Mouse (Mus musculus): ENCODE measurements at regions not wholly inside any gene's neighbourhood (a gene's known extent, or its start where the extent isn't known, plus 50 kb on each side); places are given as distances from the start of the nearest gene placed in this dataset.

DNA sequence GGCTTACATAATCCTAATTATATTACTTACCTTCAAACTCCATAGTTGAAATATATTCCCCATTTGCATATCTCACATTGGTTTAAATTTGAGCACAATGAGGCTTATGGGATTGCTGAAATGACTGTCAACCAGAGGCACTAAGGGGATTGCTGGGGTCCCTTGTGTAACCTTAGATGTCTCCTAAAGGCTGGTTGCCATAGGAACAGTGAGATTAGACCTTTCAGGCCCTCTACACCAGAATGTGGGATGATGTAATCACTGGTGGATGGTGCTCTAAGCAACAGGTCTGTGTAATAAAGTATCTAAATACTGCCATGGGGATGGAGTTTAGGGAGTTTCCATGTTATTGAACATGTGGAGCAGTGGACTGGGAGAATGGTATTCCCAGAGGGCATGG lies 210.0 kb upstream of the Stac start:
- ATAC-seq (ENCODE audit: low FRiP score, low read depth) (no peak), DNase-seq (ENCODE audit: low spot score) (no peak)
- no peak for TF ChIP-seq POLR2A (IDR thresholded peaks at IDR 0.05; ENCODE audit: borderline replicate concordance, extremely low read depth, insufficient read depth, insufficient read length)
- Histone ChIP-seq H3K4me2 (replicated peaks; ENCODE audit: low read depth, low read length, severe bottlenecking) (no peak overlapping the region), H3K27me3 (ENCODE audit: control insufficient read depth, insufficient read depth, low read length) (no peaks in the 10 kb centered on the region), H3K27ac (replicated peaks; ENCODE audit: low read depth, low read length) (no peak overlapping the region), H3K4me3 (replicated peaks; ENCODE audit: low read length) (no peak overlapping the region), H3K36me3 (ENCODE audit: control insufficient read depth, insufficient read depth, low read length) (no peaks in the 10 kb centered on the region), H3K4me1 (ENCODE audit: control insufficient read depth, insufficient read depth, low read length) (no peaks in the 10 kb centered on the region), H3K9ac (ENCODE audit: low read depth, low read length, severe bottlenecking) (no peak overlapping the region), H3K9me3 (ENCODE audit: control insufficient read depth, low read length) (no peaks in the 10 kb centered on the region)

DNA sequence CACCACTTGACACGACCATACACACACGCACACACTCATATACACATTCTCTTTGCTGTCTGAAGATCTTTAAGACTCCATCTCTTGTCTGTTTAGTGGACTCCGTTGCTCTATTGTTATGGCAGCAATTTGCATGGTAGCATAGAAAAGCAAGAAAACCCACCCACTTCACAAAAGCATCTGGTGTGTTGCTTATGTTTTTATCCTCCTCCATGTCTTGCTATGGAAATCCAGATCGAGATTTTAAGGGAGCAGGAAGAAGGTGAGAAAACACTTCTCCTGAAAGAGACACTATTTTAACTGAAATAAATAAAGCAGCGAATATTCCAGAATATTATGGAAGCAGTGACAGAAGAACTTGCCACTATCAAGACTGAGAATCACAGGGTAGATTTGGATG lies 207.5 kb upstream of the Stac start:
- Histone ChIP-seq H3K27ac (replicated peaks; ENCODE audit: low read depth, low read length) (no peak overlapping the region), H3K4me2 (replicated peaks; ENCODE audit: low read depth, low read length, severe bottlenecking) (no peak overlapping the region), H3K9me3 (ENCODE audit: control insufficient read depth, low read length) (no peaks in the 10 kb centered on the region), H3K4me3 (replicated peaks; ENCODE audit: low read length) (no peak overlapping the region), H3K4me1 (ENCODE audit: control insufficient read depth, insufficient read depth, low read length) (no peaks in the 10 kb centered on the region), H3K36me3 (ENCODE audit: control insufficient read depth, insufficient read depth, low read length) (no peaks in the 10 kb centered on the region), H3K27me3 (ENCODE audit: control insufficient read depth, insufficient read depth, low read length) (no peaks in the 10 kb centered on the region), H3K9ac (ENCODE audit: low read depth, low read length, severe bottlenecking) (no peak overlapping the region)
- DNase-seq (ENCODE audit: low spot score) (no peak), ATAC-seq (ENCODE audit: low FRiP score, low read depth) (no peak)
- 86% methylated on average over 5 of the region's 5 CpGs for WGBS
- no peak for TF ChIP-seq POLR2A (IDR thresholded peaks at IDR 0.05; ENCODE audit: borderline replicate concordance, extremely low read depth, insufficient read depth, insufficient read length)

DNA sequence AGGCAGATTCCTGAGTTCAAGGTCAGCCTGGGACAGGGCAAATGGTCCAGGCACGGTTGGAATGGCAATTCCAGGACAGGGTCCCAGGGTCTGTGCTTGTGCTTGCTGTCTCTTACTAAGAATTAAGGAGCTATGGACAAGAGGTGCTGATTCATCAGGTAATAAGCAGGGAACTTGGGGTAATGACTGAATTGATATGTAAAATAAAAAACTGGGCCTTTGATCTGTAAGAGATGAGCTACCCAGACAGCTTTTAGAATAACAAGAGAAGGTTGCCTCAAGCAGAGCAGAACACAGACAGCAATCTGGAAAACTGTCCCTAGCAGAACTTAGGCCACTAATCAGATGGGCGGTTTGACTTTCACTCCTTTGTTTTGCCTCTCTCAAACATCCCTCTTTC lies 189.6 kb upstream of the Stac start:
- Histone ChIP-seq H3K27ac (replicated peaks; ENCODE audit: low read depth, low read length) (no peak overlapping the region), H3K9me3 (ENCODE audit: control insufficient read depth, low read length) (no peaks in the 10 kb centered on the region), H3K9ac (ENCODE audit: low read depth, low read length, severe bottlenecking) (no peak overlapping the region), H3K4me2 (replicated peaks; ENCODE audit: low read depth, low read length, severe bottlenecking) (no peak overlapping the region), H3K4me1 (ENCODE audit: control insufficient read depth, insufficient read depth, low read length) (no peaks in the 10 kb centered on the region), H3K4me3 (replicated peaks; ENCODE audit: low read length) (no peak overlapping the region), H3K36me3 (ENCODE audit: control insufficient read depth, insufficient read depth, low read length) (no peaks in the 10 kb centered on the region), H3K27me3 (ENCODE audit: control insufficient read depth, insufficient read depth, low read length) (no peaks in the 10 kb centered on the region)
- WGBS = 57% methylated on average over 2 of the region's 2 CpGs
- no peak for TF ChIP-seq POLR2A (IDR thresholded peaks at IDR 0.05; ENCODE audit: borderline replicate concordance, extremely low read depth, insufficient read depth, insufficient read length)
- DNase-seq (ENCODE audit: low spot score) (no peak), ATAC-seq (ENCODE audit: low FRiP score, low read depth) (no peak)

DNA sequence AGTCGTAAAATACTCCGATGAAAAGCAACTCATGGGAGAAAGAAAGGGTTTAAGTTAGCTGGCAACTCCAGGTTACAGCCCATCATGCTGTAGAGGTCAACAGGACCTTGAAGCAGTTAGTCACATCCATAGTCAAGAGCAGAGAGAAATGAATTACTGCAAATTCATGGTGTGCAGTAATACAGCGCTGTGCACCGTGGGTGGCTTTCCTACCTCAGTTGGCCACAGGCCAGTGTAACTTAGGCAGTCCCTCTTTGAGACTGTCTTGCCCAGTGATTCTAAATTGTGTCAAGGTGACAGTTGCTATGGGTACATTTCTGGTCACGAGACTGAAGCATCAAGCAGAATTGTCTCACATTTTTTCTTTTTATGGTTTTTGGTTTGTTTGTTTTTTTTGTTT lies 186.7 kb upstream of the Stac start:
- Histone ChIP-seq H3K4me1 (ENCODE audit: control insufficient read depth, insufficient read depth, low read length) (no peaks in the 10 kb centered on the region), H3K4me2 (replicated peaks; ENCODE audit: low read depth, low read length, severe bottlenecking) (no peak overlapping the region), H3K36me3 (ENCODE audit: control insufficient read depth, insufficient read depth, low read length) (no peaks in the 10 kb centered on the region), H3K27me3 (ENCODE audit: control insufficient read depth, insufficient read depth, low read length) (no peaks in the 10 kb centered on the region), H3K4me3 (replicated peaks; ENCODE audit: low read length) (no peak overlapping the region), H3K27ac (replicated peaks; ENCODE audit: low read depth, low read length) (no peak overlapping the region), H3K9ac (ENCODE audit: low read depth, low read length, severe bottlenecking) (no peak overlapping the region), H3K9me3 (ENCODE audit: control insufficient read depth, low read length) (no peaks in the 10 kb centered on the region)
- DNase-seq (ENCODE audit: low spot score) = no peak
- WGBS = 74% methylated on average over 5 of the region's 5 CpGs
- ATAC-seq (ENCODE audit: low FRiP score, low read depth) = no peak
- no peak for TF ChIP-seq POLR2A (IDR thresholded peaks at IDR 0.05; ENCODE audit: borderline replicate concordance, extremely low read depth, insufficient read depth, insufficient read length)

DNA sequence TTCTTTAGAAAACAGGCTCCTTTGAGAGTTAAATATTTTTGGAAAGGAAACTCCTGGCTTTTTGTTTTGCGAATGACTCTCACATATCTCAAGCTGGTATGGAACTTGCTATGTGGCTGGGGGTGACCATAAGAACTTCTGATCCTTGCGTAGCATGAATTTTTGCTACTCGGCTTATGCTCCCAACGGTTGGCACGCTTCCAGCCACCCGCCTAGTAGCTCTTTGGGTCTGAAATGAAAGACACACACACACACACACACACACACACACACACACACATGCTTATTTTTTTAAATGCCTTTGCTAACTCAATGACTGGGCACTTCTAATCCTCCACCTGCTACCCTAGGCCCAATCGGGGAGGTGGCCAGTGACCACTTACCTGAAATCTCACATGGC lies 180.3 kb upstream of the Stac start:
- no peak for TF ChIP-seq POLR2A (IDR thresholded peaks at IDR 0.05; ENCODE audit: borderline replicate concordance, extremely low read depth, insufficient read depth, insufficient read length)
- no peaks in the 10 kb centered on the region for H3K4me1 ChIP-seq (ENCODE audit: control insufficient read depth, insufficient read depth, low read length)
- H3K36me3 ChIP-seq (ENCODE audit: control insufficient read depth, insufficient read depth, low read length) = no peaks in the 10 kb centered on the region
- H3K27ac ChIP-seq (replicated peaks; ENCODE audit: low read depth, low read length) = no peak overlapping the region
- H3K9me3 ChIP-seq (ENCODE audit: control insufficient read depth, low read length) = no peaks in the 10 kb centered on the region
- DNase-seq (ENCODE audit: low spot score) (no peak), ATAC-seq (ENCODE audit: low FRiP score, low read depth) (no peak)
- H3K9ac ChIP-seq (ENCODE audit: low read depth, low read length, severe bottlenecking) = no peak overlapping the region
- no peak overlapping the region for H3K4me3 ChIP-seq (replicated peaks; ENCODE audit: low read length)
- no peak overlapping the region for H3K4me2 ChIP-seq (replicated peaks; ENCODE audit: low read depth, low read length, severe bottlenecking)
- WGBS = 72% methylated on average over 7 of the region's 7 CpGs
- H3K27me3 ChIP-seq (ENCODE audit: control insufficient read depth, insufficient read depth, low read length) = no peaks in the 10 kb centered on the region

DNA sequence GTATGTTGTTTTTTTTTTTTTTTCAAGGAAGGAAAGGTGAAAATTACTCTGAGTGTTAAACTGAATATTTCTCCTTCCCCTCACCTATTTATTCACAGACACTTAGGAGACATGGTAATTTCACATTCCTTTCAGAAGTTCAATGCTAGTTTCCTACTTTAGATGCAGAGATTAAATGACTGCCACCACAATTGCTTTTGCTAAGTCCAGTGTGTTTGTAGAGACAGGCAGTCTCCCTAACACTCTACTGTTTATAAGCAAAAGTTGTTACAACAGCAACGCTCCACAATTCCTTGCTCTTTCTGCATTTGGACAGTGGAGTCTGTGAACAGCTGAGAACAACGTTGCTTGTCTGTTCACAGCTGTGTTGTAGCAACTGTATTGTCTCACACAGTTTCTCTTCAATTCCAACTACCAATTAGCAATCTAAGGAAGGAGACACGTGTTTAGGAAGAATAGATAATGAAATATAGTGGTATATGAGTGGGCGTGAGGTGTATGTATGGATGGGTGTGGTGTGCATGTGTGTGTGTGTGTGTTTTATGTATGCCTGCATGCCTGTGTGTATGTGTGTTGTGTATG lies 179.7 kb upstream of the Stac start:
- Histone ChIP-seq H3K27ac (replicated peaks; ENCODE audit: low read depth, low read length) (no peak overlapping the region), H3K4me3 (replicated peaks; ENCODE audit: low read length) (no peak overlapping the region), H3K36me3 (ENCODE audit: control insufficient read depth, insufficient read depth, low read length) (no peaks in the 10 kb centered on the region), H3K4me2 (replicated peaks; ENCODE audit: low read depth, low read length, severe bottlenecking) (no peak overlapping the region), H3K9me3 (ENCODE audit: control insufficient read depth, low read length) (no peaks in the 10 kb centered on the region), H3K9ac (ENCODE audit: low read depth, low read length, severe bottlenecking) (no peak overlapping the region), H3K27me3 (ENCODE audit: control insufficient read depth, insufficient read depth, low read length) (no peaks in the 10 kb centered on the region), H3K4me1 (ENCODE audit: control insufficient read depth, insufficient read depth, low read length) (no peaks in the 10 kb centered on the region)
- WGBS = 77% methylated on average over 4 of the region's 4 CpGs
- no peak for ATAC-seq (ENCODE audit: low FRiP score, low read depth)
- TF ChIP-seq POLR2A (IDR thresholded peaks at IDR 0.05; ENCODE audit: borderline replicate concordance, extremely low read depth, insufficient read depth, insufficient read length) = no peak
- no peak for DNase-seq (ENCODE audit: low spot score)

All from limb, embryonic 14.5 days (tissue).